Comparison of ENCODE assay signal across 9 mouse cellular contexts in genomic region chr9:64087461-64088235, GRCm38 (mm10). TPM values are rescaled to one million over a fixed set of nuclear protein-coding genes. Genes with fewer than 3 reads are reported as not detected.
DNase-seq lines count a peak whose midpoint lies in the region; ATAC-seq lines count a peak whose summit lies in the region.
"Had no signal": no experiment of that assay in that cellular context is flagged by ENCODE, and none has a peak within 500 bp of the region (broad histone marks: within the 10 kb centered on the region; RNA-seq: fewer than 3 reads in every experiment).

No protein-coding gene starts in this region.

- H3K27ac ChIP-seq in intestine, embryonic 15.5 days, result peak overlapping the region; percentile 93
- no peak overlapping the region for H3K27ac ChIP-seq in midbrain, embryonic 14.5 days (replicated peaks; ENCODE audit: low read depth, low read length)

- H3K9me3 ChIP-seq in intestine, embryonic 15.5 days, result no peaks in the 10 kb centered on the region
- H3K9me3 ChIP-seq in midbrain, embryonic 14.5 days (ENCODE audit: control insufficient read depth, low read length), result no peaks in the 10 kb centered on the region
- H3K9me3 ChIP-seq: embryonic facial prominence, embryonic 12.5 days had no signal

- peak; percentile 60 for ATAC-seq in intestine, embryonic 15.5 days
- ATAC-seq in midbrain, embryonic 14.5 days (ENCODE audit: low FRiP score, low TSS enrichment), result no peak

- peak; percentile 72 for DNase-seq in urinary bladder, postnatal 14 days (ENCODE audit: low spot score)
- DNase-seq in urinary bladder, postnatal 10 days (ENCODE audit: low spot score), result no peak
- peak; percentile 64 to 78 for DNase-seq in cerebellum, postnatal 36 days
- DNase-seq in gastrocnemius, postnatal 10 days, result peak; percentile 61
- DNase-seq in left cerebral cortex, postnatal 36 days (ENCODE audit: low spot score in 2 of 2), result peak; percentile 67 to 77
- DNase-seq in midbrain, embryonic 14.5 days, result peak; percentile 87
- DNase-seq in spleen, postnatal 14 days (ENCODE audit: low spot score in 2 of 2), result peak; percentile 30 to 67

- H3K4me3 ChIP-seq in intestine, embryonic 15.5 days (replicated peaks), result no peak overlapping the region
- H3K4me3 ChIP-seq in midbrain, embryonic 14.5 days (replicated peaks; ENCODE audit: low read depth, low read length), result no peak overlapping the region
- H3K4me3 ChIP-seq: embryonic facial prominence, embryonic 12.5 days had no signal

- WGBS in intestine, embryonic 15.5 days, result 31% methylated on average over 5 of the region's 5 CpGs
- WGBS in midbrain, embryonic 14.5 days, result 42% methylated on average over 5 of the region's 5 CpGs

- peaks cover 50% of the 10 kb centered on the region for H3K4me1 ChIP-seq in intestine, embryonic 15.5 days (replicated peaks)
- H3K4me1 ChIP-seq in midbrain, embryonic 14.5 days (ENCODE audit: control insufficient read depth, insufficient read depth, low read length), result peaks cover 8% of the 10 kb centered on the region; the same call in 1 of the 2 replicates

- intact Hi-C loops in left cerebral cortex, postnatal 36 days (cut with DNase I), result loop anchor here (1.0 to 5.0 kb wide), 3 partner anchors 65 to 170 kb away; partner anchors contain the start of gene Smad6

- no peak overlapping the region for H3K9ac ChIP-seq in intestine, embryonic 15.5 days
- no peak overlapping the region for H3K9ac ChIP-seq in midbrain, embryonic 14.5 days (replicated peaks; ENCODE audit: low read length)
- H3K9ac ChIP-seq: embryonic facial prominence, embryonic 12.5 days had no signal

- no peak overlapping the region; the same call in 1 of the 2 replicates for H3K4me2 ChIP-seq in intestine, embryonic 15.5 days (replicated peaks)
- H3K4me2 ChIP-seq in midbrain, embryonic 14.5 days (ENCODE audit: low read length), result no peak overlapping the region
- H3K4me2 ChIP-seq: embryonic facial prominence, embryonic 12.5 days had no signal

- no peaks in the 10 kb centered on the region for H3K27me3 ChIP-seq in intestine, embryonic 15.5 days (replicated peaks)
- H3K27me3 ChIP-seq in midbrain, embryonic 14.5 days (ENCODE audit: control insufficient read depth, insufficient read depth, low read length), result peaks cover 18% of the 10 kb centered on the region
- H3K27me3 ChIP-seq: embryonic facial prominence, embryonic 12.5 days had no signal

- H3K36me3 ChIP-seq in intestine, embryonic 15.5 days, result no peaks in the 10 kb centered on the region
- no peaks in the 10 kb centered on the region for H3K36me3 ChIP-seq in midbrain, embryonic 14.5 days (ENCODE audit: control insufficient read depth, insufficient read depth, low read length)
- H3K36me3 ChIP-seq: embryonic facial prominence, embryonic 12.5 days had no signal

RNA-seq across cellular contexts. Expression of gene Lctl, which starts 29.3 kb away (rescaled TPM):
- under 1 TPM; 0.66 to 0.68 TPM for total RNA-seq in gastrocnemius, postnatal 10 days (2021)
- polyA plus RNA-seq in intestine, embryonic 15.5 days (2015; fragmentation: Nextera tagmentation; extraction: Ambion mirVana), result 0.13 and 0.15 TPM in 2 replicates
- total RNA-seq in left cerebral cortex, postnatal 36 days (2021), result not detected
- not detected in 2 replicates for polyA plus RNA-seq in midbrain, embryonic 14.5 days (2014; fragmentation: Nextera tagmentation; extraction: Ambion mirVana)
- polyA plus RNA-seq: embryonic facial prominence, embryonic 12.5 days had no signal
